Mouse (Mus musculus): ENCODE measurements around the gene Pam. TPM values are rescaled to one million over a fixed set of nuclear protein-coding genes. Genes with fewer than 3 reads are reported as not detected.

Pam gene
- total RNA-seq, 2 experiments from 2014 or later, result 193 to 195 TPM

DNA sequence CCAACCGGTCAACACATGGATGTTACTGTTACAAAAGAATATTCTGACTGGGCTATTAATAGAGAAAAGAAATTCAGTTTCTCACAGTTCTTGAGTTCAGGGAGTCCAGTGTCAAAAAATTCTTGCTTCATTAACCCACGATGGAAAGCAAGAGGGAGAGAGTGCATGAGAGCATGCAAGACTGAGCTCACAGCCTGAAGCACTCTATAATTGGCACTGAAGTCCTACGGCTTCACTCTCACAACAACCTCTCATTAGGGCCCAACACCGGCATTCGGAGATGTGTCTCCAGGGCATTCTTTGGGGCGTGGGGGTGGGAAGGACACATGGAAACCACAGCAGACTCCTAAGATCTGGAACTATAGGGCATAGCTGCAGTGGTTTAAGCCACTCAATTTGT lies 12.5 kb downstream of the Pam start:
- DNase-seq (ENCODE audit: low spot score in 2 of 2), result no peak

GRCm38 (mm10) chr1:98080431-98080830 lies 15.0 kb downstream of the Pam start:
- DNase-seq (ENCODE audit: low spot score in 2 of 2), result no peak

DNA sequence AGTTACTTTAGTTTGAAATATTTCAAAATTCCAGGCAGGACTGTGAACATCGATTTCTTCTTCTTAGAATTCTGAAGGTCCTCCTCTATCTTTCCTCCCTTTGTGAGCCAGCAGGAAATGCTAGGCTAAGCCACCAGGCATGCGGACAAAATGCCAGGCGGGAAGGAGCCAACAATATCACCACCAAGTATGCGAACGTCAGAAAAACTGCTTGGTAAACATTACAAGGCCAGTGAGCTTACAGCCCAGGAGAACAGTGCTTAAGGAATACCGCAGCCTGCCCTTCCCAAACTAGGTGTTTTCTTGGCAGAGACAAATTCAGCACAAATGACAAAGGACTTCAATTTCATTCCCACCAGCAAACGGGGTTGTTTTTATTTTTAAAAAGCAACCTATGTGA lies 15.8 kb downstream of the Pam start:
- DNase-seq (ENCODE audit: low spot score in 2 of 2), result no peak

DNA sequence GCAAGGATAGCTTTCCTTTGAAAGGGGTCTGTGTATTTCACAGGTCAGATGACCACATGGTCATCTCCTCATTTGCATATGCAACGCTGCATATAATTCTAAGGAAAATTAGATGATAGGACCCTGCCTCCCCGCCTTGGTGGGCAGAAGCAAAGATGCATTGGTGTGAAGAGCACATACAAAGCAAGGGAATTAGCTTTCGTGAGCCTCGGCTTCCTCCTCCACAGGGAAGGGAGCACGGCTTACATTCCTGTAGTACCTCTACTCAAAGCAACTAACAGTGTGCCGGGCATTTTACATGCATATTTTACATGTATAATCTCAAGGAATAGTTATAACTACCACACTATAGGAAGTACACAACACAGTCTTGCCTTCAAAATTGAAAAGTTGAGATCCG lies 16.7 kb downstream of the Pam start:
- DNase-seq (ENCODE audit: low spot score in 2 of 2), result no peak

DNA sequence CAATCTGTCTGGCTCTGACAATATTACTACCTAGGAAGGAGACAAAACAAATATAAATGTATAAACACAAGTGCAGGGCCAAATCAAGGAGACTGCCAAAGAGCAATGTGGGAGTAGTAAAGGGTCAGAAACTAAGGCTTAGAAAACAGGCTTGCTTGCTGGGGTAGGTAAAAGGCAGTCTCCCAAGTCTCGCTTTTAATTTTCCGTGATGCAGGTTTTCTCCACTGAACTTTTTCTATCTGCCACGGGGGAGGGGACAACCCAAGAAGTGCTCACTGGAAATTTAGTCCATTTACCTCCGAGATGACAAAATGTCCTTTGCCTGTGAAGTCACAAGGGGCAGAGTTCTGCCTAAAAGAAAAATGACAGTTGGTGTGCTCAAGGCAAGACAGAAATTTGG lies 21.6 kb downstream of the Pam start:
- DNase-seq (ENCODE audit: low spot score in 2 of 2), result no peak

DNA sequence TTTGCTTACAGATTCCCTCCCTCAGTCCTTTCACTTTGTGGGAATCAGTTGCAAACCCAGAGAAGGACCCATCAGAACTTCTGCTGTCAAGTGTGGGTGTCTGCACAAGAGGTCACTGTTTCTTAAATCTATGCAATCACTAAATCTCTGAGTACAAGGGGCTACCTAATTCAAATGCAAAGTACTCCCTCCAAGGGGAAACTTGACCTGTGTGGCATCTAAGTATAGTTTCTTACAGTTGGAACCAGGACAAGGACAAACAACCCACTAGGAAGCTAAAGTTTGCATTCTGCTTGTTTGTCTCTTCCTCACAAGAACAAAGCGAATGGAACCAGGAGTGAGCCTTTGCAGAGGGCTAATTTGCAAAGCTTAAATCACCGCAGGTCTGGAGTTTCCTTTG lies 22.3 kb downstream of the Pam start:
- DNase-seq (ENCODE audit: low spot score in 2 of 2), result no peak

DNA sequence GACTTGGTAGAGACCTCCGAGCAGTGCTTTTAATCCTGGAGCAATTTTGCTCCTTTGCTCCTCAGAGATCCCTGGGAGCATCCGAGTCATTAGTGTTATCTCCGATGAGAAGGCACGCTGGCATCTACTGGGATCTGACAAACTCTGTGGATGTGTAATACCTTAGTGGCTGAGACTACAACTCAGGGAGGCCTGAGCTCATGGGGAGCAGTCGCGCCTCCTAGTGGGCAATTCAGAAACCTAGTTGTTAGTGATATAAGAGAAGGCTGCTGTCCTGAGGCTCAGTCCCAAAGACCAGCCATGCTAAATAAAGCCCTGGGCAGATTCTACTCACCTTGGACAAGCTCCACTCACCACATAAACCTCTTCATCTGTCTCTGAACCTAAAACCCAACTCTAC lies 23.4 kb downstream of the Pam start:
- no peak for DNase-seq (ENCODE audit: low spot score in 2 of 2)

DNA sequence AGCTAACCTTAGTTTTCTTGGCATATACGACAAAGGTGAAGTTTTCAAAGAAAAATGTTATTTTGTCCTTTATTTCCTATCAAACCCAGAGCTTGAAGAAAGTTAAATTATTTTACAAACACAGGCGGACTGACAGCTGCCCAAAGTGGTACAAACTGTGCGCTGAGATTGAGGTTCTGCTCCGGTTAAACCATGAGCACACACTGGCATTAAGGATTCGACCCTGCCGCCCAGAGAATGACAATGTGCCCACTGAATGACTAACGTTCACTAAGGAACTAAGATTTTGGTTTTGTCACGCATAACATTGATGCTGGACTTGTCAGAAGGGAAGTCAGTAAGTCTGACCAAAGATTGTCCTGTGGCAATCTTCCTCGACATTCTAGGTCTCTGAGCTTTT lies 24.0 kb downstream of the Pam start:
- no peak for DNase-seq (ENCODE audit: low spot score in 2 of 2)

DNA sequence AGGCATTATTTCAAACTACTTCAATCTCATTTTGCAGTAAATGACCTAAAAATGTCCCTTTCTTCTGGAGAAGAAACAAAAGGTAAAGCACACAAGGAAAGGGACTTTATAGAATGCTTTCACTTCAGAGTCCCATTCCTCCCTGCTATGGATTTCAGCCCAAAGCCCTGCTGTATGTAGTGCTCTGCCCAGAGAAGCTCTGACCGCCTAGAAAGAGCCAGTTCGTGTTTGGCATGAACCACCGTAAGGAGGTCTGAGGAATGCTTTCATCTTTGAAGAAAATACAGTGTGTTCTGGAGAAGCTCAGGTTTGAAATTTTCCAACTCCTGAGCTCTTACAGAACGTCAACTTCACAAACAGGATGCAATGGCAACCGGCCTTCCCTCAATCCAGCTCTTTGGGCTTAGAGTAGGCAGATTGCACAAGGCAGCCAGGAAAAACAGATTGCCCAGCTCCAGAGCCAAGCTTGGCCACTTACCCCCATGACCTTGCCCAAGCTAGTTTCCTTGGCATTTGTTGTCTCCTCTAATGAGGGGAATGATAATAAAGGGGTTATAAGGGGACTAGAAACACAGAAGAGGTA lies 24.6 kb downstream of the Pam start:
- peak in 1 of 2 experiments; percentile 45 for DNase-seq (ENCODE audit: low spot score in 2 of 2)

DNA sequence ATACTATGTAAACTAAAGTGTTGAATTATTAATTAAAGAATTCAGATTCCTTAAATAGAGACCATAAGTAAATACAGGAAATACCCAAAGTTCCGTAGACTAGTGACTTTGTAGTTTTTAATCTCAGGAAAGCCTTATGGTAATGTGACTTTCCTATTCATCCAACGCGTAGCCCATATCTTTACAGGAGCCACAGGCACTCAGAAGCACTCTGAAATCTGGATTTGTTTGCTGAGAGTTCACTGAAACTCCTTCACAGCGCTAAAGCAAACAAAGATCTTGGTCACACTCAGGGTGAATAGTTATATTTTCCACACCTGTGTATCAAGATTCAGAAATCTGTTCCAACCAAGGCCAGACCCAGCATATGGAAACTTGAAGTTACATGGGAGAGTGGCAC lies 27.3 kb downstream of the Pam start:
- no peak for DNase-seq (ENCODE audit: low spot score in 2 of 2)

DNA sequence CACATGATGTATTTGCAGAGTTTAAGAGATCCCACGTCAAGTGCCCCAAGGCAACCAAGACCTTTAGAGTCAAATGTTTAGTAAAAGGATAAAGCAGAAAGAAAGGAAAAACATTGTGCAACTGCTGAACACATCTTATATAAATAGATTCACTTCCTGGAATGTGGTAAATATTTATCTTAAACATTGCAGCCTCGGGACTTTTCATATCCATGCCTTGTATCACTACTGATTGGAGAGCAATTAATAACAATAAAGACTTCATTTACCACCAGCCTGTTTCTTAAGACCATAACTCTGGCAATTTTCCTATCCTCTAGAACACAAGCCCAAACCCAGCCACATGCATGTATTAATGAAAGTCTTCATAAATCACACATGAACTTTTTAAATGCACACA lies 33.4 kb downstream of the Pam start:
- no peak for DNase-seq (ENCODE audit: low spot score in 2 of 2)

DNA sequence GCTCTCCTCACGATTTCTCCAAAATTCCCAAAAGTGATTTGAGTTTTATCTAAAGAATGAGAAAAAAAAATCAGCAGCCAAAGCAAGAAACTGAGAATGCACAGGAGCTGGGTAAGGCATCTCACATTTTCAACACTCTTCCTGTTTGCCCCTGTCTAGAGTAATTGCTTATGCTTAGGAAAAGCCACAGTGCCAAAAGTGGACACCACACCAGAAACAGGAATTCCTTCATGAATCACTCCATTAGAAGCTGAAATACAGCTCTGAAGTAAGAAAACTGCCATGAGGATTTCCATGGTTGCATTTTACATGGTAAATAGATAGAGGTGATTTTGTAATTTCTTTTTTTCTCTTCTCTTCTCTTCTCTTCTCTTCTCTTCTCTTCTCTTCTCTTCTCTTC lies 36.0 kb downstream of the Pam start:
- DNase-seq (ENCODE audit: low spot score in 2 of 2), result no peak

- DNase-seq (ENCODE audit: low spot score in 2 of 2), result no peak
Measured at GRCm38 (mm10) chr1:98056996-98057945, 38.2 kb downstream of the Pam start.

DNA sequence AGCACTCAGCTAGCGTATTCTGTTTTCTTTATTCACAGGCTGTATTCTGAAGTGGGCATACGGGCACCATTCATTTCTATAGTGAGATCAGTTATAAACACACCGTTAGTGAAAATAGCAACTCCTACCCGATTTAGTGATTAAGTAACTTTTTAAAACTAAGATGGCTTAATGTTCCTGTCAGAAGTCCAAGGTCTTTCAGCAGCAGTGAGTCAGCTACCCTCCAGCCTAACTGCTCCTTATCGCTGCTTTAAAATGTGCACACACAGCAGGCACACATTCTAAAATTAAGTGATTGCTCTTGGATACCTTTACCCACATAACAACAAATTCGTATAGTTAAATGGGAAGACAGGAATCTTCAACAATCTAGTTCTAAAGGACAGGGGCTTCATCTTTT lies 39.2 kb downstream of the Pam start:
- no peak for DNase-seq (ENCODE audit: low spot score in 2 of 2)

GRCm38 (mm10) chr1:98055591-98055990 lies 39.9 kb downstream of the Pam start:
- DNase-seq (ENCODE audit: low spot score in 2 of 2), result no peak

DNA sequence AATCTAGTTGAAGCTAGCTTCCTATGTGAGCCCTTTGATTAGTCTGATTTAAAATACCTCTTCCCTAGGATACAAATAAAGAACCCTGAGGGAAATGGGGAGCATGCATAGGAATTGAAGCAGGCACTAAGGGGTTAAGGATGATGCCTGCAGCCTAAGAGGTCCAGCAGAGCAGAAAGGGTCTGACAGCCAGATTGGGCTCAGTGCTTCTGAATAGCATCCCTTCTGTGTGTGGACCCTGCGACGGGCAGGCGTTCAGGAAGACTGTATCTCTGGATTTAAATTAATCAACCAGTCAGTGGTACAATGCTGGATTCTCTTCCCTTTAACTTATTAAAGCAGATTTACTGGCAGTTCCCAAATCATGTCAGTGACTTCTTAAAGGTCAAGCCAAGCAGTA lies 41.5 kb downstream of the Pam start:
- DNase-seq (ENCODE audit: low spot score in 2 of 2), result no peak

DNA sequence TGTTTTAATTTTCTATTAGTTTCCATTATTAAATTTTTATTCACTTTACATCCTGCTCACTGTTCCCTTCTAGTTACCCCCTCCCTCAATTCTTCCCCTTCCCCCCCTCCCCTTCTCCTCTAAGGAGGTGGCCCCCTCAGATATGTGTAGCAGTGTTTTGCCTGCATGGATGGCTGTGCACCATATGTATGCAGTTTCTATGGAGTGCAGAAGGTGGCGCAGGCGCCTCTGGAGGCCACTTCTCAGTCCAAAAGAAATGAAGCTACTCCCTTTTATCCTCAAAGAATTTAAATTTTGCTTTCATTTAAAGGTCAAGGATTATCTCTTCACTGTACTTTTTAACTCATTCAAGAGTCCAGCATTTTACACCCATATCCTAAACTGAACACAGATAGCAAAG lies 42.0 kb downstream of the Pam start:
- no peak for DNase-seq (ENCODE audit: low spot score in 2 of 2)

- DNase-seq (ENCODE audit: low spot score in 2 of 2), result no peak
Measured at GRCm38 (mm10) chr1:98052775-98053174, 42.7 kb downstream of the Pam start.

DNA sequence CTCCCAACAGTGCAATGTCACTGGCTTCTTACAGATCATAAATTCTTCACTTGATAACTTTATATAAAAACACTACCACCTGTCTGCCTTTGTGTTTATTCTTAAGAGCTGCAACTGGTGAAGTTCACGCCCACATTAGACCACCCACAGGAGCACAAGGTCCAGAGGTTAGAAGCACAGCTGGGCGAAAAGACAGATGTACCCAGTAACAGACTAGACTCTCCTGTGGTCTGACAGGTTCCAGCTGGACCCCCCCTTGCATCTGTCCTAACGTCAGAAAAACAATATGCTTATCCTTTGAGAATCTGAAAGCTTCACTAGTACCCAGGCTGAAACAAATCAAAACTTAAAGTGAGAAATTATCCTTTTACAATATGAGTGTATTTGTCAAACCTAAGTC lies 44.4 kb downstream of the Pam start:
- DNase-seq (ENCODE audit: low spot score in 2 of 2), result no peak

- DNase-seq (ENCODE audit: low spot score in 2 of 2), result no peak
Measured at GRCm38 (mm10) chr1:98049756-98050155, 45.7 kb downstream of the Pam start.

DNA sequence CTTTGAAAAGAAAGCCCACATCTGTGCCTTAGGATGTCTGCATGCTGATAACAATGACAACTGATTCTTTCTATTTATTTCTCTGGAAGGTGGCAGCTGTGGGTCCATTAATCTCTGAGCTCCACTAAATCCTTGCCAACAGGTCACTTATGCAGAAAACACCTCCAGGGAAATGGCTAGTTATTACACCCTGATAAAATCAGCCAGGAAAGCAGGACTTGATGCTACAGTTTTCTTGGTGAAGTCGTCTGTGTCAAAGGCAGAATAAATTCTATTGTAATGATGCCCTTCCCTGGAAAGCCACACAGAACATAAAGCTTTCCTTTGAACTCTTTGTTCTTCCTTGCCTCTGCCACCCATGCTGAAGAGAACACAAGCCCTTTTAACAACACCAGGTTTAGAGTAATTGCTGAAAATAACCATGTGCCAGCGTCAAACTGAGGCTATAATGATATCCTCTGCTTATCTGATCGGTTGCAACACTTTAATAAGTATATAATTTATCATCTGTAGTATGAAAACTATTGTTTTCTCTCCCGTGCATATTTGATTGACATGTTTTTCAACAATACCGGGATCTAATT lies 47.1 kb downstream of the Pam start:
- no peak for DNase-seq (ENCODE audit: low spot score in 2 of 2)

All from layer of hippocampus, postnatal 14 days (tissue).